Mouse (Mus musculus): ENCODE measurements around the gene Il17rb. TPM values are rescaled to one million over a fixed set of nuclear protein-coding genes. Genes with fewer than 3 reads are reported as not detected.

Il17rb gene
- polyA plus RNA-seq, 1 experiment: 0.91 TPM

DNA sequence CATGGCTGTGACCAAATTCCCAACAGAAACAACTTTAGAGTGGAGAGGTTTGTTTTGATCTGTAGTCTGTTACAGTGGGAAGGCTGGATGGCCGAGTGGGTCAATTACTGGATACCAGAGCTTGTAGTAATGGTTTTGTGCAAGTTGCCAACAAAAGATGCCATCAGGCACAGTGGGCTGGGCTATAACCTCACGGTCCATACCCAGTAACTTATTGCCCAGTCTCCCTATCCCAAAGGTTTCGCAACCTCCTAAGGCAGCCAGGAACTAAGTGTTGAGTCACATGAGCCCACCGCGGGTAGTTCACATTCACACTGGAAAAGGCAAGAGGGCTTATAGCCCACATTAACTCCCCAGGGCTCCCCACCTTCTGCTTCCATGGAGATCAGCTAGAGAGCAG lies 8.0 kb upstream of the Il17rb start:
- DNase-seq (ENCODE audit: low spot score): no peak

DNA sequence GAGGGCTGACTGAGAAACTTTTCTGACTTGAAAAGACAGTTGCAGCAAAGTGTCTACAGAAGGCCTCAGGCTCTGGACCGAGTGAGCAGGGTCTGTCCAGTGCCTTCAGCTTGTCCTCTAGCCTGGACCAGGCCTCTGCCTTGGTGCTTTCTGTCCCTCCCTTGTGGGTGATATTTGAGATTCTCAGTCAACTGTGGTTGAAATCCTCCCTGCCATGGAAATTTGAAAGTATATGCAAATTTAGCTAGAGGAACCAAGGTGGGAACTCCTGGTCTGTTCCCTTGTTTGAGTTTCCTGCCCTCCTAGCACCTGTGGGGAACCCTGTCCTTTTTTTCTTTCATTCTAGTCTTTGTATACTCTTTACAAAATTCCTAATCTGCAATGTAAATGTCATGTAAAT lies 6.3 kb upstream of the Il17rb start:
- no peak for DNase-seq (ENCODE audit: low spot score)

DNA sequence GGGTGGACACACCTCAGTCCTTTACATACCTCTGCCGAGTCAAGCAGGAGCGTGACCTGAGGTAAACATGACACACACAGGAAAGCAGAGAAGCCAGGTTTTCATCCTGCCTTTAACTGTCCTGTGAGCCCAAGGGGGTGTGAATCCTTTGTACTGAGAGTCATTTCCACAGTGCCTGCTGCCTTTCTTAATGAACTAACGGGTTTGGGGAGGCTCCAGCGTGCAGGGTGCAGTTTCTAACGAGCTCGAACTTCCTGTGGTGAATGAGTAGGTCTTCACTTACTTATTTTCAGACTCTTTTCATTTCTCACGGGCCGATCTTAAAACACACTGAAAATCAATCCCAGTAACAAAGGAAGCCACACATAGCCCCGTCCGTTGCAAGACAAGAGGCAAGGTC lies 5.8 kb upstream of the Il17rb start:
- DNase-seq (ENCODE audit: low spot score): no peak

DNA sequence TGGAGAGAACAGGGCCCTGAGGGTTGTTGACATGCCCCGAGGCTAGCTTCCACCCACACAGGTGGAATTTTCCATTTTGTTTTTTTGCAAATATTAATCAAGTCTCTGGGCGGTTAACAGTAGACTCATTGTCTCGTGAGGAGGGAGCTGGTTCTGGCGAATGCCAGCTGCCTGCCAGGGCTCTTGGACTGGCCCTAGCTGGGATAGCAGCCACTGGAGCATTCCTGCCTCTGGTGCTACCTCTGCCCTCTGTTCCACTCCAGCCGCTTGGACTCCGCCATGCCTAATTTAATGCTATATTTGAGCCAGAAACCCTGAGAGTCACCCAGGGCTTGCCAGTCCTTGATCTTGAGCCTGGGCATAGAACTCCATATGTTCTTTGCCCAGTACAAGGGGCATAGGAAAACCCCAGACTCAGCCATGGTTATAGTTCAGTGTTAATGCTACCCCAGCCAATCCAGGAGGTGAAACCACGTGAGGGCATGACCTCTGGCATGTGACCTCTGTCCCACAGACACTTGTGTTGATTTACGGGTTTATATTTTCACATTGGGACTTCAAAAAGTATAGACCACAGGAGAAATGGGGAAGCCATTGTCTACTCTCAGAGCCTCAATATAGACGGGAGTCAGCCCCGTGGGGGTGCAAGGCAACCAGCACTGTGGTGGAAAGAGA lies 3.3 kb upstream of the Il17rb start:
- no peak for DNase-seq (ENCODE audit: low spot score)

DNA sequence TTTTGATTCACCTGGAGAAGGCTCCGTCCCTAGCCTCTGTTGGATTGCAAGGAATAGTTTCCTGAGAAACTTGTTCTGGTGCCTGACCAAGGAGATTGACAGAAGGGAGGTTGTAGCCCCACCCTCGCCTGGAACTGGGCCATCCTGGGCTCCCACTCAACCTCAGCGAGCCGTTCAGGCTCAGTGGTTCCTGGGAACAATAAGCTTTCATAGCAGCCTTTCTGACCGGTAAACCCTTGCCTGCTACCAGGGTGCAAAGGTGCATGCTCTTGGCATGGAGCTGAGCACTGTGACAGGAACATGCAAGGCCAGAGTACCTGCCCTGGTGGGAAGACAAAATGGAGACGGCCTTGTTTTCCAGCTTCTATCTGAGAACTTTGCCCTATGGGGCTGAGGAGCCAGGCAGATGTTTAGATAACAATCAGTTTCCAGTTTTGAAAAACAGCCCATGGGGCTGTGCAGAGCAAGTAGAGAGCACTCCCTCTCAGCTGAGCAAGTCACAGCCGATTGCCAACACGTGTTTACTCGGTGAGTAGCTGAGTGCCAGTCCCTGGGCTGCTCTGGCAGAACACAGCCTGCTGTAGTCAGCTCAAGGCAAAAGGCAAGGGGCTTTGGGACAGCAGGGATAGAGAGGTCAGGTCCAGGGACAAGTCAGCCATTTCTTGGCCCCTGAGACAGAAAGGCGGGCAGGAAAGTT lies 1.3 kb upstream of the Il17rb start:
- no peak for DNase-seq (ENCODE audit: low spot score)

DNA sequence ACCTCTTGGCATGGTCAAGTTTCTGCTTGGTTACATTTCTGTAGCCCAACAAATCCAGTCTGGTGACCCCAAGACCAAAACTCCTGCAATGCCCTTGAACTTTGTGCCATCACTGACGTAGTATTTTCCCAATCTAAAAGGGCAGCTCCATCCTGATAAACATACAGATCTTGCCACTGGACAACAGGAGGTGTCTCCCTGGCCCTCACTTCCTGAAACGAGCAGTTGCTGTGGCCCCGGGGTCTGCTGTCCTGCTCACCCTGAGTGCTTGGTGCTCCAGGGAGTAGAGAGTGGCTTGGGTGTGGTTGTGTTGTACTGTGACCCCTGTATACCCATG lies 9.3 kb downstream of the Il17rb start:
- DNase-seq (ENCODE audit: low spot score): no peak

DNA sequence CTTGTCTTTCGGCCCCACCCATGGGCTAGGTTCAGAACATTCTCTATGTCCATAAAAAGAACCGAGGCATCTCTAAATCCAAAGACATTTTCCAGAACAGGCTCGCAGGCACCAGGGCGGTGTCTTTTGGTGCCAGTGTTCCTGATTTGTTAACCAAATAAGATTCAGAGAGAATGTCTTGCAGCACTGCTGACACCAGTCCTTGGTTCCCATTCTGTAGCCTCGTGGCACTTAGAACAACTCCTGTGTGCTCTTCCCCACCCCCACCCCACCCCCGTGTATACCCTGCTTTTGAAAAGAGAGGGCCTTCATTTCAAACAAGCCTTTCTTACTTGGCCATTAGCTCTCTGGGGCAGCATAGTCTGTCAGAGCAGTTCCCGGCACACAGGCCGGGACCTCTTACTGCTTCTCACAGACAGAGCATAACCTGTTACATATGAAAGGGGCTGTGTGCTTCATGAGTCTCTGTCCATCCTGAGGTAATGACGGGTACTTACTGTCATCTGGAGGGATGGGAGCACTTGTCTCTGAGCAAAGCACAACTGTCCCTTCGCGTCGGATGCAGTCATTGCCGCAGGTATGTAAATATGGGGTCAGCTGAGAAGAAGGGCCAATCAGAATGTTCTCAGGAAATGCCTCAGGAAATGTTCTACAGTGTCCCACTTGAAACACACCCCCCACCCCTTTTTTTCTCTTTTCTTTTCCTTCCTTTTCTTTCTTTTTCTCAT lies 9.8 kb downstream of the Il17rb start:
- no peak for DNase-seq (ENCODE audit: low spot score)

DNA sequence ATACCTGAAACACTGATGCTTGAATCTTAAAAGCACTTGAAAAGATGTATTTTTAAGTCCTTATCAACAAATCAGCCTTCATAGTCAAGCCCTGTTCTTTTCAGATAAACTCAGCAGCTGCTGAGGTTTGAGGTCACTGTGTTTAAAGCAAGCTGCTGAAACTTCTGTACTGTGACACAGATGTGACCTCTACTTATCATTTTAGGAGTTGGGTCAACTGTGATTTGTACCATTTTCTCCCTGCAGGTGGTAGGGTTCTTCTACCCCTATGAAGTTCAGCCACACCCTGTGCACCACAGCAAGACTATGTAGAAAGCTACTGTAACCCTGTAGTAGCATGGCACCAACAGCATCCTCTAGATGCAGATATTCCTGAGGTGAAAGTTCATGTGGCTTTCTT lies 11.4 kb downstream of the Il17rb start:
- no peak for DNase-seq (ENCODE audit: low spot score)

DNA sequence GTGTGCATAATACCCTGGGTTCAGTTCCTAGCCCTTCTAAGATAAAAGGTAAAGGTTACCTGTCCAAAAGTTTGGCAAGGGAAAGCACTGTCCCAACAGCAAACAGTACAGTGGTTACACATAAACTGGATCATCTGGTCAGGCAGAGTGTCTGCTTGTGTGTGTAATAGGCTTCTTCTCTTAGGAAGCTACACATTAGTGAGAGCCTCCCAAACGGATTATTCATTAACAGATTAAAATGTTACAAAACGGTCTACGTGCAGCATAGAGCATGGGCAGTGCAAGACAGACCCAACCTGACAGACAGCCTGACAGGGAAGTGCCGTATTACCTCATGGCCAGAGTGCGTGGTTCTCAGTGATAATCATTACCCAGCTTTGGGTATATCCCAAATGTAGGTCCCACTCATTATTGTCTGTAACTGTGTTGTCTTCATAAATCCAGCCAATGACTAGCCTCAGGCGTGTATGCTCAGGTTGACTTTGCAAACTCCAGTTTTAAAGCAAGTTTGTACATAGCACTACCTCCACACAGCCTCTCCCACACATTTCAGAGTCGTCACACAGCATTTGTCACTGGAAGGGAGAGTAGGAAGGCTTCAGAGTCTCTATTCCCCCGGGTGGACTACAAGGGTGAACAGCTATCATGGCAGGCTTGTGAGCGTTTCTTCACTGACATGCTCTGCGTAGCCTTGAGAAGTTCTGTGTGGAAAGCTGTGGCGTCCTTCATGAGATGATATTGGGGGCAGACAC lies 12.5 kb downstream of the Il17rb start:
- no peak for DNase-seq (ENCODE audit: low spot score)

DNA sequence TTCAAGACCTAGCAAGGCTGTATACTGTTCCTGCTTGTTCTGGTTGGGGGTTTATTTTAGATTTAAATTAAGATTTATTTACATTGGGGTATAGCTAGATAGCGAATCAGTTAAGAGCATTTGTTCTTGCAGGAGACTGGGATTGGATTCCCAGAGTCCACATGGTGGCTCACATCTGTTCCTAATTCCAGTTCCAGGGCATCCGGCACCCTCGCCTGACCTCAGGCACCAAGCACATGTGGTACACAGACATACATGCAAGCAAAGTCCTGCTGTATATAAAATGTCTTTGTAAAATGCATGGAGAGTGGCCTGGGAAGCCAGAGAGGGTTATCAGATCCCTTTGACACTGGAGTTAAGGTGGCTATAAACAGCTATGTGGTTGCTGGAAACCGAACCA lies 13.7 kb downstream of the Il17rb start:
- no peak for DNase-seq (ENCODE audit: low spot score)

DNA sequence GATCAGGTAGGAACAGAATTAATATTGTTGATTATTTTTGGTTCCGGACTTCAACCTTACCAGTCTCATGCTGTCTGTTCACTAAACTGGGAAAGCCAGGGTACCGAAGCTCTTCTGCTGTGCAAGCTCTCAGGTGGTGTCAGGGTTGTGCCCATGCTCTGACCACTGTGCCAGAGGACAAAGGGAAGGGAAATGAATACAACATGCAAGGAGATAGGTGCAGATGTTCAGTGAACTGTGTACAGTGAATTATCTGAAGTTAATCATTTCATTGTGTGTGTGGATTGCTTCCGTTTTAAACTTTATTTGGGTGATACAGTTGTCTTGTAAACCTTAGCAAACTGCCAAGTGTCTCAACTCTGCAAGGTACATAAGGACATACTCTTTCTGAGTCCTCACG lies 20.4 kb downstream of the Il17rb start:
- DNase-seq (ENCODE audit: low spot score): no peak

DNA sequence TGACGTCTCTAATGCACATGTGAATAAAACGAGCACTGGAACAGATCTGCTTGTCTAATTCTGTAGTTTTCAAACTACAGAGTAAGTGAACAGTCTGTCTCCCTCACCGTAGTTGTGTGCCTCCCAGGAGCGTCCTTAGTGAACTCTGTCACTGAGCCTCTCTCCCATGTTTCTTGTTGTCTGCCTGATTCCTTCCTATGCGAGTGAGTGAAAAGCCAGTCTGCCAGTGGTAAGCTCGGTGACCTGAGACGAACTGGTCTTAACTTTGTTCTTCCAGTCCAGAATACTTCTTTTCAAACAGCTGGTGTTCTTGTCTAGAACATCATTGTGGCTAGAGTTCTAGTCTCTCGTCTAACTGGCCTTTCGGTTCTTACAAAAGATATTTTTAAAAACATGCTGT lies 21.0 kb downstream of the Il17rb start:
- no peak for DNase-seq (ENCODE audit: low spot score)

DNA sequence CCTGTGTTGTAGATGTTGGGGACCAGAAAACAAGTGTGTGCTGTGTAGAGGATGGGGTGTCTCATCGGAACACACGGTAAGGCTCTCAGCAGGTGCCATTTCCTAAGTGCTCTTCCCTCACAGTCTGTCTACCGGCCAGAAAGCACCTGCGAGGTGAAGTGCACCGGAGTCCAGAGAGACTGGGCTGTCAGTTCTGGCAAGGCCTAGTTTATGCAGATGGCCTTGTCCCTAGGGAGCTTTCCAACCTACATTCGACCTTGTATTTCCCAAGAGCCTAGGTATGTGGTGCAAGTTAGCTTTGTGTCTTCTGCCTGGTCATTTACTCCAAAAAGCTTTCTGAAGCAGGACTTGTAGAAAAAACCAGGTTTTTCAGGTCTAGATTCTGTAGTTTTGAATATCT lies 21.4 kb downstream of the Il17rb start:
- no peak for DNase-seq (ENCODE audit: low spot score)

DNA sequence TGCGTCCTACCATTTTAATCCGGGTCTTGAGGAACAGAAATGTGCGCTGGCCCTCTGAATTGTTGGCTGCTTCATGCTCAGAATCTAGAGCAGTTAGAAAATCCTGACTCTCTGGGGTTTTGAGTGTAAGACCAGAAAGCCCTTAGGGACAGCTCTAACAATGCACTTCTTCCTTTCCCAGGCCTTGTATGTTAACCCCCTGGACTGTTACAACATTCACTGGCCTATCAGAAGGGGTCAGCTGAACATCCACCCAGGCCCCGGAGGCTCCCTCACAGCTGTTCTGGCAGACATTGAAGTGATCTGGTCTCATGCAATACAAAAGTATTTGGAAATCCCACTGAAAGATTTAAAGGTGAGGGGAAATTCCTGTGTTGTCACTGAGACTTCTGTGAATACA lies 22.6 kb downstream of the Il17rb start:
- no peak for DNase-seq (ENCODE audit: low spot score)

DNA sequence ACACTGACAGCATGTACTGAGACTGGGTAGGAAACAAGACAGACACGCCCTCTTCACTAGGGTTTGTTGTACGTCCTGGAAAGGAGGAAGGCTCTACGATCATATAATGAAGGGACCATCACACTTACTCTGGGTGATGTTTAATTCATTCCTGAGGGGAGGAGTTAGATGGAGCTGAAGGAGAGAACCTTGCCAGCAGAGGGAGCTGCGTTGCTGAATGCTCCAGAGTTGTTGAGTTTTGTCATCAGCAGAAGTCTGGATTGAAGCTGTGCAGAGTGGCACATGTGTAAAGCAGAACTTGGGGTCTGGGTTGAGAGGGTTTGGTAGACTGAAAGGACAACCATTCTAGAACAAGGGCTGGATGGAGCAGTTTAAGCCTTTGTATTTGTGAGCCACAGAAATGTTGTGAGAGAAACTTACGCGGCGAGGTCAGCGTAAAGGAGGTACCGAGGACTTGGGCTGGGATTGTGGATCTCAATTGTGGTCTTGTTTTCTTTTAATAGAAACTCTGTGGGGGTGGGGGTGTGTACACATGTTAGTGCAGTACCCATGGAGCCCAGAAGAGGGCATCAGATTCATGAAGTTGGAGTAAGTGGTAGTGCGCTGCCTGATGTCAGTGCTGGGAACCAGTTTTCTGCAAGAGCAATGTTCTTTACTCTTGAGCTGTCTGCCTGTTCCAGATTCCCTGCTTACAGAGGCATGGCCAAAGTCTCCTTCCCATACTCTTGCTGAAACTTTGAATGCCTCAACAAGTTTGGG lies 28.1 kb downstream of the Il17rb start:
- no peak for DNase-seq (ENCODE audit: low spot score)

DNA sequence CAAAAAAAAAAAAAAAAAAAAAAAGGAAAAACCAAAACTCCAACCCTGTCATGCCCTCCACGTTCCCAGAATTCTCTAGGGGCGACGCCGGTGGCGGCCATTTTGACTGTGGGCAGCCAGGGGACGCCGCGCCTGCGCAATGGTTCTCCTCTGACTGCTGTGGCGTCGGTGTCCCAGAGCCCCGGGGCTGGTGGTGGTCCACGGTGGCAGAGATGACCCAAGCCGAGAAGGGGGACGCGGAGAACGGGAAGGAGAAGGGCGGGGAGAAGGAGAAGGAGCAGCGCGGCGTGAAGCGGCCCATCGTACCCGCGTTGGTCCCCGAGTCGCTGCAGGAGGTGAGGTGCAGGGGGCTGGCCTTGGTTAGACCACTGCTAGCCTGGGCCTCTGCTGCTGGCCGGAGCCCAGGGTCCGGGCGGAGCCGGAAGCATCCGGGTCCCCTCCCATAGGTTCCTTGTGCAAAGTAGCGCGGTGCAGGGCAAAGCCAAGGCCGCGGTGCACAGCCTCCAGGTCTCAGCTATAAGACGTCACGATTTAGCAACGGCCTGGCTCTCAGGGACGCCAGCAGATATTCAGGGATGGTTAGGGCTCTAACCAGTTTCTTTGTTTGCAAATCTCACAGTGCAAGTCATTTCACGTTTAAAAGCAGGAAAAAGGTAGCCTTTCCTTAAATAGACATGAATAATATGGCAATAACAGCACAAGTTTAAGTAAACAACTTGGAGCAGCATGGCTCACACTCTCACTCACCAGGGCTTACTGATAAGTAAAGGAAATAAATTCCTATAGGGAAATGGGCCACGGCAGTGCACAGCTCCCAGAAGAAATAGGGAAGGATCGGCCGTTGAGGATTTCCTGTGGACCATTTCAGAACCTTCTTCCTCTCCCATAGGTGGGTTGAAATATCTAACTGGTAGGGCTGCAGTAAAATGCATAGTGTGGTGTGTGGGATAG lies 30.2 kb downstream of the Il17rb start, which contains the start of gene Actr8:
Gene Actr8 (plus strand): TSS at position 84 of the 951 bp plus-strand sequence.
- DNase-seq (ENCODE audit: low spot score): peak; percentile 87

DNA sequence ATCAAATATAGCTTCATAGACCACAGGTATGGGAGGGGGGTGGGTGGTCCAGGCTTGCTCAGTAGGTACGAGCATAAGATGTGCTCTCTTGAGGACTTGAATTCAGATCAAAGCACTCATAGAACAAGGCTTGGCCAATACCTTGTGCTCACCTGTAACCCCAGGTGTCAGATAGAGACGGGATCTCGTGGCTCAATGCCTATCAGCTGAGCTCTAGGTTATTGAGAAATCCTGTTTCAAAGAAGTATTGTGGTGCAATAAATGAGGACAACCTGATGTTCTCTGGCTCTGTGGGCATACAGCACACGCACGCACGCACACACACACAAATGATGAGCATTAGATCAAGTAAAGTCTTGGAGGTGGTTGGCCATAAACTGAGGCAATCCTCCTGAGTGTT lies 31.8 kb downstream of the Il17rb start:
- no peak for DNase-seq (ENCODE audit: low spot score)

DNA sequence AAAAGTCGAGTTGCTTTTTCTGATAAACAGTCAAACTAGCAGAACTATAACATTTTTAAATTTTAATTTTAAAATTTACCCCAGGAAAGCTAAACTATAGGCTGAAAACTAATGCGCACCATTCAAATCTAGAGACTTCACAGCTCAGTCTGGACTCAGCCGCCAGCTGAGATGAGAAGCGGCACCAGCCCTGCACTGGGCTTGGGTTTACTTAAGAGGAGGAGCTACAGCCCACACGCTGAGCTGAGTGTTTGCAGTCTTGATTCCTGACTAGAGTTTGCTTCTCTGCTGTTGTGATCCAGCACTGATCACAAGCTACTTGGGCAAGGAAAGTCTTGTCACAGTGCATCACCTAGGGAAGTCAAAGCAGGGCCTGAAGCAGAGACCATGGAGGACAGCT lies 36.7 kb downstream of the Il17rb start:
- no peak for DNase-seq (ENCODE audit: low spot score)

DNA sequence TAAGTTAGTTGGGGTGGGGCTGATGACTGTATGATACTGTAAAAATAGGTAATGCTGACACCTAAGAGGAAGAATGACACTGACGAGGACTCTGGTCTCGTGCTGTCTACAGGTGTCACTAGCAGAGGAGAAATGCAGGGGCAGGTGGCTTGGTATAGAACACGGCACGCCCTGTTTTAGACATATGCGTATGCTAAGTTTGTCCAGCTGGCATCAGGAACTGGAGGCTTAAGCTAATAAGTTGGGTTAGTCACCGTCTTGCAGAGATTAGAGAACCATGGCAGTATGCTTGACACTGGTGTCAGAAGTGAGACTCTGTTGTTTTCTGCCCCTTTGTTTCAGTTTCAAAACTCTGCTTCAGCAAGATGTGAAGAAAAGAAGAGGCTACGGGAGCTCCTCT lies 37.2 kb downstream of the Il17rb start:
- no peak for DNase-seq (ENCODE audit: low spot score)

DNA sequence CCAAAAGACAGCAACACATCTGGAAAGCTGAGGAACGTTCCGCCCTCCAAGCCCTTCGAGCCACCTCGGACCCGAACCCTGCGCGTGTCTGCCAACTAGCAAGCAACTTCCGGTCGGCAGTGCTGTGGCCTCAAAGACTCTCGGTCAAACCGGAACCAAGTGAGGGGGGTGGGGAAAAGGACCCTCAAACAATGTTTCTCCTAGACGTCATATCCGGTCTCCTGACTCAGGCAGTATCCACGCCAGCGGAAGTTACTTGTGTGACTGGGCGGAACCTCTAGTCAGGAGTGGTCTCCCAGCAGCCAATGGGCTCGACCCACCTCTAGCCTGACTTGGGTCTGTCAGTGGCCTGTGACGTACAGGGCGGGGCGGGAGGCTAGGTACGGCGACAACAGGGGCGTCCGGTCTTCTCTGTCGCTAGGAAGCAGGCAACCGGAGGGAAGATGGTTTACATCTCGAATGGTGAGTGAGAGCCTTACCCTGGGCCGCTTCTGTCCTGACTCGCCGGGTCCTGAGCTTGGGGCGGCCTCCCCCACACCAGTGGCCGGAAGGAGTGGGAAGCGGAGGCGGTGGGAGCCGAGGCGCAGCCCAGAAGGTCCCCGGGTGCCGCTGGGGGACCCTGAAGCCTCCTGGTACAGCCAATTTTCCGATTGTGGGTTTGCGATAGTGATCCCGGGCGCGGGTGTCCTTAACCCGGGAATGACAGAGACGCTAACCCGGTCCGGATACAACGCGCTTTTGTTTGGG lies 40.4 kb downstream of the Il17rb start, which contains the start of gene Selenok:
Gene Selenok (plus strand): TSS at position 234 of the 747 bp plus-strand sequence.
- peak; percentile 80 for DNase-seq (ENCODE audit: low spot score)

All from urinary bladder, adult 2 months (tissue).